8 mouse cellular contexts compared by ENCODE assay signal in genomic region chr11:120310813-120311312, GRCm38 (mm10). TPM values are rescaled to one million over a fixed set of nuclear protein-coding genes. Genes with fewer than 3 reads are reported as not detected.
DNase-seq lines count a peak whose midpoint lies in the region; ATAC-seq and TF ChIP-seq lines count a peak whose summit lies in the region.

No protein-coding gene starts in this region.

- 0% methylated on average over 45 of the region's 45 CpGs for WGBS in forebrain, embryonic 15.5 days
- WGBS in liver, postnatal 0 days (ENCODE audit: insufficient replicate concordance), result under 1% methylated on average over 45 of the region's 45 CpGs

- H3K36me3 ChIP-seq in G1E (replicated peaks), result no peaks in the 10 kb centered on the region
- no peaks in the 10 kb centered on the region for H3K36me3 ChIP-seq in forebrain, embryonic 15.5 days
- no peaks in the 10 kb centered on the region for H3K36me3 ChIP-seq in liver, postnatal 0 days (replicated peaks; ENCODE audit: insufficient read depth, low read length)

- H3K9me3 ChIP-seq in G1E (replicated peaks), result no peaks in the 10 kb centered on the region
- H3K9me3 ChIP-seq in forebrain, embryonic 15.5 days, result no peaks in the 10 kb centered on the region
- no peaks in the 10 kb centered on the region for H3K9me3 ChIP-seq in liver, postnatal 0 days (ENCODE audit: low read length)

- no peak for TF ChIP-seq EP300 in liver, postnatal 0 days (IDR thresholded peaks at IDR 0.05; ENCODE audit: low read depth)

- H3K27me3 ChIP-seq in G1E (ENCODE audit: insufficient read depth, low read length), result peaks cover 47% of the 10 kb centered on the region
- H3K27me3 ChIP-seq in forebrain, embryonic 15.5 days, result peaks cover 5% of the 10 kb centered on the region; the same call in 1 of the 2 replicates
- H3K27me3 ChIP-seq in liver, postnatal 0 days (ENCODE audit: insufficient read depth, low read length), result peaks cover 11% of the 10 kb centered on the region

- peaks cover 48% of the 10 kb centered on the region for H3K4me1 ChIP-seq in G1E (ENCODE audit: insufficient read depth, low read depth, low read length)
- peaks cover 51% of the 10 kb centered on the region for H3K4me1 ChIP-seq in forebrain, embryonic 15.5 days
- H3K4me1 ChIP-seq in liver, postnatal 0 days (ENCODE audit: insufficient read depth), result peaks cover 30% of the 10 kb centered on the region

- peak; percentile 87 for DNase-seq in G1E (ENCODE audit: low spot score)
- peak; percentile 95 for DNase-seq in cerebellum, adult 11-12 months
- DNase-seq in heart, postnatal 25 days (ENCODE audit: low spot score), result peak; percentile 85
- peak; percentile 94 for DNase-seq in layer of hippocampus, adult 11-12 months (ENCODE audit: low spot score)
- DNase-seq in liver, postnatal 0 days, result peak; percentile 86
- DNase-seq in testis, postnatal 14 days (ENCODE audit: low spot score), result peak; percentile 93

- H3K27ac ChIP-seq in forebrain, embryonic 15.5 days (replicated peaks), result peak overlapping the region; percentile 86
- no peak overlapping the region for H3K27ac ChIP-seq in liver, postnatal 0 days (ENCODE audit: low read depth)

- H3K4me3 ChIP-seq in G1E (ENCODE audit: low read depth, low read length), result peak overlapping the region; percentile 71
- peak overlapping the region; percentile 46 for H3K4me3 ChIP-seq in forebrain, embryonic 15.5 days
- H3K4me3 ChIP-seq in liver, postnatal 0 days (ENCODE audit: low read depth, low read length), result peak overlapping the region; percentile 49

- peak overlapping the region; percentile 62 for H3K9ac ChIP-seq in forebrain, embryonic 15.5 days (replicated peaks)
- peak overlapping the region; percentile 67 for H3K9ac ChIP-seq in liver, postnatal 0 days (replicated peaks)

- TF ChIP-seq CTCF in G1E (IDR thresholded peaks at IDR 0.05; ENCODE audit: low read depth, low read length), result no peak
- TF ChIP-seq CTCF in liver, postnatal 0 days (IDR thresholded peaks at IDR 0.05; ENCODE audit: low read depth), result no peak

- ATAC-seq in G1E (ENCODE audit: extremely low read depth, insufficient number of reproducible peaks, low FRiP score, poor library complexity, severe bottlenecking), result peak; percentile 94
- ATAC-seq in forebrain, embryonic 15.5 days (replicated peaks), result peak; percentile 93
- peak; percentile 75 for ATAC-seq in liver, postnatal 0 days
- 0 out of 2 replicates have a peak, but pooled peaks have one; percentile 21 for ATAC-seq in neutrophil, adult 5-6 weeks (ENCODE audit: extremely low read depth, insufficient number of reproducible peaks, low FRiP score, poor library complexity, severe bottlenecking)

- intact Hi-C loops in heart, postnatal 25 days (cut with DNase I), result no loop called here

- H3K4me2 ChIP-seq in forebrain, embryonic 15.5 days (replicated peaks), result peak overlapping the region; percentile 75
- H3K4me2 ChIP-seq in liver, postnatal 0 days (ENCODE audit: low read depth, low read length), result peak overlapping the region; percentile 86

RNA-seq across cellular contexts. Expression of gene Actg1, which starts 37.5 kb away (rescaled TPM):
- total RNA-seq in G1E (2014; fragmentation: Nextera tagmentation) (128 and 155 TPM in 2 replicates), G1E (2017) (179 and 181 TPM in 2 replicates)
- polyA plus RNA-seq in G1E (2012), result 53.9 and 112 TPM in 2 replicates
- 3,835 and 3,917 TPM in 2 replicates for polyA plus RNA-seq in forebrain, embryonic 15.5 days (2015; fragmentation: Nextera tagmentation; extraction: Ambion mirVana)
- 100 to 1,000 TPM; 282 to 346 TPM for total RNA-seq in heart, postnatal 25 days (2021)
- polyA plus RNA-seq in liver, postnatal 0 days (2015; fragmentation: Nextera tagmentation; extraction: Ambion mirVana), result 463 and 498 TPM in 2 replicates
- 1,411 and 1,557 TPM in 2 replicates for total RNA-seq in neutrophil, adult 5-6 weeks (2017)

RNA-seq across cellular contexts. Expression of gene Fscn2, which starts 50.5 kb away (rescaled TPM):
- not detected in 2 replicates for total RNA-seq in G1E (2014; fragmentation: Nextera tagmentation)
- 0.11 TPM in 1 of 2 replicates, not detected in the other for total RNA-seq in G1E (2017)
- 0.03 TPM in 1 of 2 replicates, not detected in the other for polyA plus RNA-seq in G1E (2012)
- polyA plus RNA-seq in forebrain, embryonic 15.5 days (2015; fragmentation: Nextera tagmentation; extraction: Ambion mirVana), result 0.97 and 1.3 TPM in 2 replicates
- total RNA-seq in heart, postnatal 25 days (2021), result not detected
- not detected in 2 replicates for polyA plus RNA-seq in liver, postnatal 0 days (2015; fragmentation: Nextera tagmentation; extraction: Ambion mirVana)
- 0.47 TPM in 1 of 2 replicates, not detected in the other for total RNA-seq in neutrophil, adult 5-6 weeks (2017)

Comparison
In these comparisons a context has a peak if more than half of its experiments do, and no peak if none do; other contexts are left out.
1. ATAC-seq: peak in every context shown above with its lines; median percentile 94 in G1E; 93 in forebrain, embryonic 15.5 days; 75 in liver, postnatal 0 days; 21 in neutrophil, adult 5-6 weeks.